Mouse (Mus musculus) left cerebral cortex, postnatal 4 days (tissue): ENCODE measurements around the gene Galnt12. TPM values are rescaled to one million over a fixed set of nuclear protein-coding genes. Genes with fewer than 3 reads are reported as not detected.

ENCODE experiments used
- DNase-seq: peaks from one replicate; pipeline ENCODE4 v3.0.0-alpha.2; 2022
- intact Hi-C: fragments of 180-260 bp; cut with DNase I; formaldehyde crosslinking; loops from one replicate; pipeline ENCODE4 v1.15.1; 2025
- total RNA-seq, 2 experiments: library from RNA; stranded (reverse); gene quantifications; 2 replicates each; pipeline ENCODE4 v1.2.3; 2021

Galnt12 gene
- total RNA-seq, 2 experiments from 2014 or later = 1.0 to 1.3 TPM

GRCm38 (mm10) chr4:47145341-47145740 lies 53.6 kb downstream of the Galnt12 start:
- no peak for DNase-seq
- intact Hi-C loops = no loop called here

- intact Hi-C loops = no loop called here
Measured at GRCm38 (mm10) chr4:47146561-47146960, 54.9 kb downstream of the Galnt12 start.

GRCm38 (mm10) chr4:47149963-47150362 lies 58.3 kb downstream of the Galnt12 start:
- DNase-seq = no peak
- intact Hi-C loops = no loop called here

More at GRCm38 (mm10) chr4:47146561-47146960, 54.9 kb downstream of the Galnt12 start:
- DNase-seq = no peak

GRCm38 (mm10) chr4:47150806-47151205 lies 59.1 kb downstream of the Galnt12 start:
- no peak for DNase-seq
- intact Hi-C loops = no loop called here

- no peak for DNase-seq
- intact Hi-C loops = no loop called here
Measured at GRCm38 (mm10) chr4:47151553-47152183, 60.0 kb downstream of the Galnt12 start.

GRCm38 (mm10) chr4:47161103-47161755 lies 69.5 kb downstream of the Galnt12 start:
- intact Hi-C loops = no loop called here

GRCm38 (mm10) chr4:47161756-47162587 lies 70.3 kb downstream of the Galnt12 start:
- intact Hi-C loops = no loop called here
- no peak for DNase-seq

More at GRCm38 (mm10) chr4:47161103-47161755, 69.5 kb downstream of the Galnt12 start:
- no peak for DNase-seq

- DNase-seq = no peak
- intact Hi-C loops = no loop called here
Measured at GRCm38 (mm10) chr4:47172314-47172713, 80.6 kb downstream of the Galnt12 start.

Other genes starting within 250 kb of the Galnt12 start
- gene Gabbr2, start 100.0 kb upstream of the Galnt12 start, total RNA-seq = 100 to 1,000 TPM; 134 to 144 TPM
- 10 to 100 TPM; 23.9 to 24.5 TPM for gene Anks6, start 34.5 kb upstream of the Galnt12 start, total RNA-seq
- 10 to 100 TPM; 24.6 to 26.5 TPM for gene Col15a1, start 116.3 kb downstream of the Galnt12 start, total RNA-seq